Mouse (Mus musculus) Patski (cell line): ENCODE measurements at regions not wholly inside any gene's neighbourhood (a gene's known extent, or its start where the extent isn't known, plus 50 kb on each side); places are given as distances from the start of the nearest gene placed in this dataset.

ENCODE experiments used
- ATAC-seq: fragments of 100-300 bp; one replicate; pipeline ENCODE4 v1.8.0; 2021
- CTCF ChIA-PET: fragments of 350-600 bp; sonication (Branson Sonifier 250); formaldehyde crosslinking; loops from one replicate; lab custom pipeline; 2022; ENCODE audit warnings: inconsistent platforms; lab: Charles Lee
- POLR2A ChIA-PET: fragments of 350-600 bp; sonication (Branson Sonifier 250); formaldehyde crosslinking; loops from one replicate; lab custom pipeline; 2022; ENCODE audit warnings: antibody characterized with exemption, inconsistent platforms; lab: Charles Lee
- DNase-seq: peaks from one replicate; pipeline ENCODE4 v3.0.0-alpha.2; 2011; ENCODE audit warnings: low read depth, low spot score
- H3K27me3 ChIP-seq: fragments of 371-371 bp; one replicate; pipeline ENCODE4 v1.5.1; 2021
- CTCF ChIP-seq: fragments of 100-300 bp; IDR thresholded peaks from one replicate; pipeline ENCODE4 v1.5.1; 2021
- in situ Hi-C: fragments of 300-500 bp; cut with MboI; formaldehyde crosslinking; loops from 3 replicates; pipeline ENCODE4 v1.11.1; 2018; ENCODE audit warnings: low pct_unique_long_range_greater_than_20kb, mixed read lengths

- ATAC-seq (no peak), DNase-seq (no peak)
- no peaks in the 10 kb centered on the region for H3K27me3 ChIP-seq
- no peak for TF ChIP-seq CTCF
- ChIA-PET CTCF (interaction anchor here (0.7 kb wide), 1 partner anchor 48 kb away, joined by 3 read pairs; no protein-coding TSS in a partner anchor), POLR2A (interaction anchor here (0.6 to 0.9 kb wide), 3 partner anchors 36 to 113 kb away, joined by 3 to 6 read pairs (median 4); no protein-coding TSS in a partner anchor)
- in situ Hi-C loops, result no loop called here
These were observed 133.5 kb upstream of the Ubr2 start for GRCm38 (mm10) chr17:47143898-47144297.

GRCm38 (mm10) chr17:47142885-47143284 lies 132.5 kb upstream of the Ubr2 start:
- DNase-seq, result no peak
- no peak for ATAC-seq
- CTCF ChIA-PET, result interaction anchor here (1.3 kb wide), 1 partner anchor 104 kb away, joined by 4 read pairs; no protein-coding TSS in a partner anchor
- no peaks in the 10 kb centered on the region for H3K27me3 ChIP-seq
- POLR2A ChIA-PET, result interaction anchor here (0.8 to 2.1 kb wide), 2 partner anchors 9 to 78 kb away, joined by 4 to 6 read pairs; no protein-coding TSS in a partner anchor
- in situ Hi-C loops, result no loop called here
- TF ChIP-seq CTCF, result no peak

- in situ Hi-C loops, result no loop called here
- ATAC-seq (no peak), DNase-seq (no peak)
- no peak for TF ChIP-seq CTCF
- H3K27me3 ChIP-seq, result no peaks in the 10 kb centered on the region
- POLR2A ChIA-PET, result interaction anchor here (1.0 to 3.0 kb wide), 3 partner anchors 10 to 131 kb away, joined by 3 to 13 read pairs (median 6); no protein-coding TSS in a partner anchor
- CTCF ChIA-PET, result interaction anchor here (1.1 to 1.3 kb wide), 3 partner anchors 31 to 103 kb away, joined by 3 to 4 read pairs (median 4); no protein-coding TSS in a partner anchor
These were observed 131.9 kb upstream of the Ubr2 start for GRCm38 (mm10) chr17:47142276-47142675.

GRCm38 (mm10) chr17:47141843-47142215 lies 131.5 kb upstream of the Ubr2 start:
- no peak for TF ChIP-seq CTCF
- CTCF ChIA-PET, result interaction anchor here (1.1 kb wide), 2 partner anchors 31 to 103 kb away, joined by 3 to 4 read pairs; no protein-coding TSS in a partner anchor
- in situ Hi-C loops, result no loop called here
- ATAC-seq (no peak), DNase-seq (no peak)
- POLR2A ChIA-PET, result interaction anchor here (0.7 to 3.0 kb wide), 6 partner anchors 9 to 131 kb away, joined by 3 to 13 read pairs (median 4); no protein-coding TSS in a partner anchor
- H3K27me3 ChIP-seq, result no peaks in the 10 kb centered on the region

GRCm38 (mm10) chr17:47140969-47141842 lies 130.8 kb upstream of the Ubr2 start:
- CTCF ChIA-PET, result interaction anchor here (1.0 to 1.1 kb wide), 3 partner anchors 32 to 102 kb away, joined by 3 to 5 read pairs (median 4); no protein-coding TSS in a partner anchor
- no peak for TF ChIP-seq CTCF
- in situ Hi-C loops, result no loop called here
- POLR2A ChIA-PET, result interaction anchor here (0.6 to 3.0 kb wide), 11 partner anchors 8 to 328 kb away, joined by 3 to 13 read pairs (median 4); no protein-coding TSS in a partner anchor
- no peaks in the 10 kb centered on the region for H3K27me3 ChIP-seq
- DNase-seq (no peak), ATAC-seq (peak; percentile 4)

GRCm38 (mm10) chr17:47140241-47140968 lies 130.0 kb upstream of the Ubr2 start:
- ChIA-PET CTCF (interaction anchor here (1.0 kb wide), 1 partner anchor 101 kb away, joined by 5 read pairs; no protein-coding TSS in a partner anchor), POLR2A (interaction anchor here (0.6 to 3.0 kb wide), 8 partner anchors 24 to 329 kb away, joined by 3 to 13 read pairs (median 4); no protein-coding TSS in a partner anchor)
- TF ChIP-seq CTCF, result no peak
- peak; percentile 34 for DNase-seq
- in situ Hi-C loops, result no loop called here
- no peaks in the 10 kb centered on the region for H3K27me3 ChIP-seq
- peak; percentile 25 for ATAC-seq

- POLR2A ChIA-PET, result interaction anchor here (0.9 to 3.0 kb wide), 3 partner anchors 24 to 101 kb away, joined by 4 to 13 read pairs (median 4); no protein-coding TSS in a partner anchor
These were observed 129.4 kb upstream of the Ubr2 start for GRCm38 (mm10) chr17:47139730-47140231.

GRCm38 (mm10) chr17:47139171-47139617 lies 128.8 kb upstream of the Ubr2 start:
- TF ChIP-seq CTCF, result no peak
- ChIA-PET POLR2A (interaction anchor here (3.0 kb wide), 1 partner anchor 74 kb away, joined by 13 read pairs; no protein-coding TSS in a partner anchor), CTCF (no interaction called here)
- in situ Hi-C loops, result no loop called here
- no peak for DNase-seq
- no peaks in the 10 kb centered on the region for H3K27me3 ChIP-seq
- ATAC-seq, result no peak

More at GRCm38 (mm10) chr17:47139730-47140231, 129.4 kb upstream of the Ubr2 start:
- no peak for TF ChIP-seq CTCF
- peak; percentile 76 for DNase-seq
- peak; percentile 83 for ATAC-seq
- CTCF ChIA-PET, result interaction anchor here (1.0 kb wide), 1 partner anchor 101 kb away, joined by 5 read pairs; no protein-coding TSS in a partner anchor
- H3K27me3 ChIP-seq, result no peaks in the 10 kb centered on the region
- in situ Hi-C loops, result no loop called here

- TF ChIP-seq CTCF, result no peak
- DNase-seq (no peak), ATAC-seq (no peak)
- no peaks in the 10 kb centered on the region for H3K27me3 ChIP-seq
- POLR2A ChIA-PET, result no interaction called here
- in situ Hi-C loops, result no loop called here
- CTCF ChIA-PET, result no interaction called here
These were observed 127.8 kb upstream of the Ubr2 start for GRCm38 (mm10) chr17:47138174-47138573.
